Mouse (Mus musculus) liver, postnatal 0 days (tissue): Measurements from ENCODE around the gene Mapk13. TPM values are rescaled to one million over a fixed set of nuclear protein-coding genes. Genes with fewer than 3 reads are reported as not detected.
A peak's percentile ranks its signal among the peaks of the same experiment; 100 is the strongest.

Experiments
- ATAC-seq: fragments of 200-750 bp; cut with Nextera tagmentation; 2 replicates; pipeline ENCODE4 v1.8.0; 2017; ENCODE audit warnings: mild to moderate bottlenecking, moderate library complexity
- DNase-seq: peaks from one replicate; pipeline ENCODE4 v3.0.0-alpha.2; 2016
- H3K27ac ChIP-seq: fragments of 300-500 bp; sonication (generic); 2 replicates; pipeline ENCODE4 v1.5.1; 2014; ENCODE audit warnings: antibody characterized with exemption, moderate library complexity, mild to moderate bottlenecking, low read depth
- H3K27me3 ChIP-seq: fragments of 300-500 bp; sonication (generic); 2 replicates; pipeline ENCODE4 v1.6.1; 2014; ENCODE audit warnings: low read length, control low read depth, mixed read lengths; ENCODE audit not compliant: insufficient read depth
- H3K36me3 ChIP-seq: fragments of 300-500 bp; sonication (generic); replicated peaks from 2 replicates; pipeline ENCODE4 v1.6.1; 2014; ENCODE audit warnings: mild to moderate bottlenecking, control low read depth, low read length, moderate library complexity, mixed read lengths; ENCODE audit not compliant: insufficient read depth
- H3K4me1 ChIP-seq: fragments of 300-500 bp; sonication (generic); 2 replicates; pipeline ENCODE4 v1.6.1; 2014; ENCODE audit warnings: antibody characterized with exemption, mild to moderate bottlenecking, control low read depth; ENCODE audit not compliant: insufficient read depth
- H3K4me2 ChIP-seq: fragments of 300-500 bp; sonication (generic); 2 replicates; pipeline ENCODE4 v1.6.1; 2014; ENCODE audit warnings: low read depth, mild to moderate bottlenecking, low read length, moderate library complexity, mixed read lengths
- H3K4me3 ChIP-seq: fragments of 300-500 bp; sonication (generic); 2 replicates; pipeline ENCODE4 v1.5.1; 2014; ENCODE audit warnings: low read depth, low read length
- H3K9ac ChIP-seq: fragments of 300-500 bp; sonication (generic); replicated peaks from 2 replicates; pipeline ENCODE4 v1.6.1; 2014; ENCODE audit warnings: mild to moderate bottlenecking, moderate library complexity
- H3K9me3 ChIP-seq: fragments of 300-500 bp; sonication (generic); 2 replicates; pipeline ENCODE4 v1.6.1; 2016; ENCODE audit warnings: mild to moderate bottlenecking, control low read depth, low read length, mixed read lengths
- CTCF ChIP-seq: sonication (generic); IDR thresholded peaks from 2 replicates; pipeline ENCODE4 v1.5.1; 2016; ENCODE audit warnings: antibody characterized with exemption, low read depth
- EP300 ChIP-seq: IDR thresholded peaks from 2 replicates; pipeline ENCODE4 v1.6.1; 2016; ENCODE audit warnings: antibody characterized with exemption, low read depth, mild to moderate bottlenecking
- WGBS: fragments of 180-500 bp; shearing (Covaris S2); extraction: QIAGEN DNeasy Blood & Tissue Kit; methylation state at CpG from one replicate; pipeline ENCODE4 v1.1.7; 2014; ENCODE audit not compliant: insufficient replicate concordance; 5-methylcytosine and 5-hydroxymethylcytosine counted together
- polyA plus RNA-seq: library from polyadenylated mRNA; unstranded; fragments of >200 nt; fragmentation: Nextera tagmentation; extraction: Ambion mirVana; gene quantifications from 2 replicates; pipeline ENCODE4 v1.2.1, GENCODE M21; 2015

Mapk13 gene
- polyA plus RNA-seq, 1 experiment from 2014 or later, result 27.6 TPM

DNA sequence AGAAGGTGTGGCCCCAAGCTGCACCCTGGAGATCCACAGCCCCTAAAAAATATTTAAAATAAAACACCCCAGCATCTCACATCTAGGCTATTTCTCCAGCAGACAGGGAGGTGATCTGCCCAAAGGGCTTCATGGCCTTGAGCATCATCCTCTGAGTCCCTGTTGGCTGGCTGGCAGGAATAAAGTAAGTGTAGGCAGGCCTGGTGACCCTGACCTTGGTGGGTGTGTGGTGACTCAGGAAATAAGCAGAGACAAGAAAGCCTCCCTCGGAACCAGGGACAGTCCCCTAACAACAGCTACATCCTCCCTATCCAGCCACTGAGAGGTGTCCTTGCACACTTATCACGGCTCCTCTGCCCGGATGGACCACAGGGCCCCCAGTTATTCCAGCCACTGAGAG, 11.7 kb downstream of the Mapk13 start:
- no peak overlapping the region for H3K4me3 ChIP-seq
- H3K27ac ChIP-seq, result no peak overlapping the region
- TF ChIP-seq EP300 (no peak), CTCF (no peak)
- no peaks in the 10 kb centered on the region for H3K9me3 ChIP-seq
- 71% methylated on average over 3 of the region's 3 CpGs for WGBS
- no peaks in the 10 kb centered on the region for H3K4me1 ChIP-seq
- no peaks in the 10 kb centered on the region for H3K36me3 ChIP-seq
- no peaks in the 10 kb centered on the region for H3K27me3 ChIP-seq
- ATAC-seq (no peak), DNase-seq (no peak)
- no peak overlapping the region for H3K9ac ChIP-seq
- no peak overlapping the region for H3K4me2 ChIP-seq

DNA sequence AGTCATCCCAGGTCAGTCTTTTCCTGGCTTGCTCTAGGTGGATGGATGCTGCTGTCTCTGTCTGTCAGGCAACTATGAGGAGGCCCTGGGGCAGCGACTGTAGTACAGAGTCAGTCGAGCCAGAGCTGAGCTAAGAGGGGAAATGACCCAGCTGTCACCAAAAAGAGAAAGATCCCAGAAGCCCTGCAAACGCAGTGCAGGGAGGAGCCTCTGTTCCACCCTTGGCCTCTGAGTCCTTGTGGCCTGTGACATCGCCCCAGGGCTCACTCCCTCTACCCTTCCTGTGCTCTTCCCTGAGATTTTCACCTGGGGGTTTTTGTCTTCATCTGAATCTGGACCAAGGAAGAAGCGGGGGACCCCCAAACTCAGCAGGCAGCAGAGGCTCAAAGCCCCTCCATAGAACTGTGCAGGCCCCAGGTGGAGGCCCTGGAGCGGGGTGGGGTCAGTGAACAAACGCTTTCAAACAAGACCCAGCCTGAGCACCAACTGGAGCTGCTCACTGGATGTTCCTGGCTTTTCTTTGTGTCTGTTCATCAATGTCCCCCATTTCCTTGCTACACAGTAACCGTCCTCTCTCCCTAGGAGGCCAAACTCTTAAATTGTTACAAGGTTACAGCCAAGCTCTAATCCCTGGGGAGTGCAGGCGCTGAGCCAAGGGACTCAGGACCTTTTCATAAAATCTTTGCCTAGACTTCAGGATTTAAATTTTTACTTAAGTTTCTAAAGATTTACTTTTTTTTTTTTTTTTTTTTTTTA, 12.4 kb downstream of the Mapk13 start:
- no peak overlapping the region for H3K4me2 ChIP-seq
- WGBS, result 59% methylated on average over 9 of the region's 9 CpGs
- no peak for TF ChIP-seq EP300
- no peak for TF ChIP-seq CTCF
- DNase-seq (no peak), ATAC-seq (no peak)
- H3K9ac ChIP-seq, result no peak overlapping the region
- H3K4me3 ChIP-seq, result no peak overlapping the region
- no peaks in the 10 kb centered on the region for H3K36me3 ChIP-seq
- no peaks in the 10 kb centered on the region for H3K27me3 ChIP-seq
- no peaks in the 10 kb centered on the region for H3K4me1 ChIP-seq
- no peak overlapping the region for H3K27ac ChIP-seq
- no peaks in the 10 kb centered on the region for H3K9me3 ChIP-seq

DNA sequence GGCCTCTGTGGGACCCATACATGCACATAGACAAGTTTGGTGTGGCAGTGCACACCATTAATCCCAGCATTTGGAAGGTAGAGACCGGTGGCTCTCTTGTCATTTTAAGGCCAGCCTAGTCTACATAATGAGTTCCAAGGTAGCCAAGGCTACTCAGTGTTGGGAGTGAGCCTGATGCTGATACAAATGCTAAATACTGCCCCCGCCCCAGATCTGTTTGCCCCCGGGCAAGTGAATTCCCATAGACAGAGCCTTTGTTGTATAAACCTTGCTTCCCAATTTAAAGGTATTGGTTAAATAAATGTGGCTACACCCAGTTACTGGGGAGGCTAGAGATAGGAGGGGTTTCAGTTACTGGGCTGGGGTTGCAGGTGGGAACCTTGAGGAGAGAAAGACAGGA, 15.9 kb downstream of the Mapk13 start:
- no peak overlapping the region for H3K27ac ChIP-seq
- TF ChIP-seq CTCF (no peak), EP300 (no peak)
- no peak overlapping the region for H3K9ac ChIP-seq
- ATAC-seq (no peak), DNase-seq (no peak)
- no peaks in the 10 kb centered on the region for H3K4me1 ChIP-seq
- no peaks in the 10 kb centered on the region for H3K9me3 ChIP-seq
- 83% methylated on average over 3 of the region's 3 CpGs for WGBS
- H3K4me2 ChIP-seq, result no peak overlapping the region
- H3K4me3 ChIP-seq, result no peak overlapping the region
- no peaks in the 10 kb centered on the region for H3K27me3 ChIP-seq
- no peaks in the 10 kb centered on the region for H3K36me3 ChIP-seq

DNA sequence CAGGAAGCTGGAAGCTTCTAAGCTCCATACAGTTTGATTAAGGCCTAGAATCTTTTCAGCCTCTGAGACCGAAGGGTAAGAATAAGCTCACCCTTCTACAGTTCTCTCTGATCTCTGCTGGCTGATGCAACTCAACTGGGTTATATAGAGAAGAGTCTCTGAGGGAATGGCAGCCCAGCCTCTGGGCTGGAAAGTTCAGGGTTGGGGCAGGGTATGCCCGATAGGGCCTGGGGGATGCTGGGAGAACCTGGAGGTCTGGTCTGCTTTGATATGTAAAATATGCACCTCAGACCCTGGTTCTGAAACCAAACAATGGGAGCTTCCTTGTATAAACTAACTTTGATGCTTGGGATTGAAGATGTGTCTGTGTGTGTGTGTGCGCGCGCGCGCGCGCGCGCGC, 18.4 kb downstream of the Mapk13 start:
- H3K27me3 ChIP-seq, result no peaks in the 10 kb centered on the region
- no peaks in the 10 kb centered on the region for H3K9me3 ChIP-seq
- WGBS, result 91% methylated on average over 12 of the region's 12 CpGs
- no peaks in the 10 kb centered on the region for H3K4me1 ChIP-seq
- H3K4me3 ChIP-seq, result no peak overlapping the region
- H3K4me2 ChIP-seq, result no peak overlapping the region
- ATAC-seq (no peak), DNase-seq (no peak)
- no peaks in the 10 kb centered on the region for H3K36me3 ChIP-seq
- TF ChIP-seq CTCF (no peak), EP300 (no peak)
- H3K27ac ChIP-seq, result no peak overlapping the region
- no peak overlapping the region for H3K9ac ChIP-seq

DNA sequence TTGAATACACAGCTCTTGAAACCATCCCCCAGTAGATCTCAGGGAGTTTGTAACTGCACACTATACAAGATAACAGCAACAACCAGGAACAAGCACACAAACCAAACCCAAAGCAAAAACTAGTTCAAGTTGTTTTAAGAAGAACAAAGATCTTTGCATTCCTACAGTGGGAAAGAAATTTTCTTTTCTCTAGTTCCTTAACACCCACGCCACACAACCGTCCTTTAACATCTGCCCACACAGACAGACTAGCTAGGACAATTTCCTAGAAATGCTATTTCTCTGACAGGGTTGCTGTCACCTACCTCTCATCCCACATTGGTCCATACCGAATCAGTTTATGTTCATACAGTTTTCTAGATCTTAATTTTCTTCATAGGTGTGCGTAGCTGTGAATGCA, 27.9 kb downstream of the Mapk13 start:
- H3K4me3 ChIP-seq, result no peak overlapping the region
- 75% methylated on average over 4 of the region's 4 CpGs for WGBS
- no peak for DNase-seq

DNA sequence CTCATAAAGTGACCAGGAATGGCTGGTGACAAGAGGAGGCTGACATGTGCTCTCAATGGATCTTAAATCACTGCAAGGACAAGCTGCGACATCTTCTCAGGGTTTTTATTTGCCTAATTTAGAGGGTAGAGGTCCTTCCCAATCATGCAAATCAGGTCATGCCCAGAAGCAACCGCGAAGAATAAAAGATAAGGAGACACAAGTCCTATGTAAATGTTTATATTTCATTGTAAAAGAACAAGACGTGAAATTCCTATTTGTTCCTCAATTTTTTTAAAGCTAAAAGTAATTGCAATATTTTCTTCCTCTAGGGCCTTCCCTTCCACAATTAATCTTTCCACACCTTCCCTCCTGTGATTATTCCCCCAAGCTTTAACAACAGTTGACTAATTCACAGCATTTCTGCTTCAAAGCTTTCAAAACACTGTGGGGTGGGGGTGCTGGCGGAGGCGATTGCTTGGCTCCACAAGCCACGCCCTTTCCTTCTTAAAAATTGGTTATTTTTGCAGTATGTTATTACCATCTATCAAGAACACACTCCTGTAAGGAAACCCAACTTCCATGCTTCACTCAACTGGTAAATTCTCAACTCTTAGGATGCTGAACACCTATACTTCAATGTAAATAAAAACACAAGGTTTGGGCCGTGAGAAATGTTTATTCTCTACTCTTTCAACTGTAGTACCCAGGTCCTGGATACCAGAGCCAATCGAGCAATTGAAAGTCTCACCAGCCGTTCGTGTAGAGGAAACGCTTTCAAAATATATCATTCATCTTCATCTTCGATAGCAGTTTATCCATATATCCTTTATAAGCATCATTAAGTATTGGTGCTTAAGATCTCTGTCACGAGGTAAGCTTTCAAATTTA, 30.4 kb downstream of the Mapk13 start:
- Histone ChIP-seq H3K4me1 (peaks cover 26% of the 10 kb centered on the region), H3K4me2 (peak overlapping the region; percentile 90), H3K27me3 (no peaks in the 10 kb centered on the region), H3K4me3 (peak overlapping the region; percentile 69), H3K27ac (peak overlapping the region; percentile 95), H3K9ac (peak overlapping the region; percentile 86), H3K9me3 (peaks cover 3% of the 10 kb centered on the region; the same call in 1 of the 2 replicates), H3K36me3 (0 out of 2 replicates have a peak, but pooled peaks cover 3% of the 10 kb centered on the region)
- DNase-seq, result no peak
- ATAC-seq, result no peak
- WGBS, result 9% methylated on average over 14 of the region's 14 CpGs
- TF ChIP-seq EP300, result peak; percentile 20; the same call in 1 of the 2 replicates
- no peak for TF ChIP-seq CTCF

More for the DNA sequence above, 27.9 kb downstream of the Mapk13 start:
- TF ChIP-seq CTCF (no peak), EP300 (no peak)
- Histone ChIP-seq H3K4me1 (peaks cover 10% of the 10 kb centered on the region), H3K27me3 (no peaks in the 10 kb centered on the region), H3K4me2 (no peak overlapping the region), H3K27ac (no peak overlapping the region), H3K9me3 (peaks cover 3% of the 10 kb centered on the region; the same call in 1 of the 2 replicates), H3K36me3 (no peaks in the 10 kb centered on the region), H3K9ac (no peak overlapping the region)
- ATAC-seq, result no peak
